Mouse (Mus musculus) c-Kit-positive CD71-negative TER-119-negative erythroid progenitor cells, embryonic 14.5 days (primary cell): Measurements from ENCODE around the gene Lzic.

Experiments
- DNase-seq: peaks from one replicate; pipeline ENCODE4 v3.0.0-alpha.2; 2013; ENCODE audit warnings: low read depth

The Lzic gene

GRCm38 (mm10) chr4:149484566-149484965 is 463 bp upstream of the Lzic start:
- DNase-seq, result no peak

- DNase-seq, result no peak
Measured at GRCm38 (mm10) chr4:149485825-149486206, 787 bp downstream of the Lzic start.

GRCm38 (mm10) chr4:149487729-149488128 is 2.7 kb downstream of the Lzic start:
- DNase-seq, result no peak

- DNase-seq, result no peak
Measured at GRCm38 (mm10) chr4:149489415-149490240, 4.6 kb downstream of the Lzic start.

GRCm38 (mm10) chr4:149491151-149491550 is 6.1 kb downstream of the Lzic start:
- no peak for DNase-seq

GRCm38 (mm10) chr4:149496612-149497011 is 11.6 kb downstream of the Lzic start:
- DNase-seq, result no peak

GRCm38 (mm10) chr4:149498901-149499300 is 13.9 kb downstream of the Lzic start:
- no peak for DNase-seq

GRCm38 (mm10) chr4:149499790-149500189 is 14.8 kb downstream of the Lzic start:
- DNase-seq, result no peak

- no peak for DNase-seq
Measured at GRCm38 (mm10) chr4:149504363-149504762, 19.3 kb downstream of the Lzic start.

GRCm38 (mm10) chr4:149504858-149505257 is 19.8 kb downstream of the Lzic start:
- DNase-seq, result no peak

GRCm38 (mm10) chr4:149505261-149505967 is 20.4 kb downstream of the Lzic start:
- DNase-seq, result no peak

GRCm38 (mm10) chr4:149506904-149507303 is 21.9 kb downstream of the Lzic start:
- no peak for DNase-seq

- no peak for DNase-seq
Measured at GRCm38 (mm10) chr4:149511221-149511646, 26.2 kb downstream of the Lzic start.

GRCm38 (mm10) chr4:149512072-149512471 is 27.0 kb downstream of the Lzic start:
- DNase-seq, result no peak

- no peak for DNase-seq
Measured at GRCm38 (mm10) chr4:149515706-149516105, 30.7 kb downstream of the Lzic start.

- DNase-seq, result peak; percentile 87
Measured at GRCm38 (mm10) chr4:149517868-149518340, 32.9 kb downstream of the Lzic start, which contains the start of gene Ctnnbip1. Gene Ctnnbip1, plus strand, starts transcription at chr4:149518236.

GRCm38 (mm10) chr4:149518351-149519220 is 33.6 kb downstream of the Lzic start:
- no peak for DNase-seq

- DNase-seq, result no peak
Measured at GRCm38 (mm10) chr4:149521258-149521657, 36.2 kb downstream of the Lzic start.

- no peak for DNase-seq
Measured at GRCm38 (mm10) chr4:149523961-149524360, 38.9 kb downstream of the Lzic start.

GRCm38 (mm10) chr4:149525170-149525569 is 40.1 kb downstream of the Lzic start:
- no peak for DNase-seq

GRCm38 (mm10) chr4:149525811-149526210 is 40.8 kb downstream of the Lzic start:
- no peak for DNase-seq

- no peak for DNase-seq
Measured at GRCm38 (mm10) chr4:149526330-149526729, 41.3 kb downstream of the Lzic start.
